Mouse (Mus musculus): ENCODE results near the gene Cirbp.
A peak's percentile ranks its signal among the peaks of the same experiment; 100 is the strongest.

The Cirbp gene

GRCm38 (mm10) chr10:80137626-80138552, 27.9 kb upstream of the Cirbp start:
- DNase-seq (ENCODE audit: low spot score): no peak

- DNase-seq (ENCODE audit: low spot score): peak; percentile 71
These were observed 27.0 kb upstream of the Cirbp start, which contains the start of gene Atp5d for GRCm38 (mm10) chr10:80138553-80139438. Gene Atp5d (plus strand): TSS chr10:80138632.

- DNase-seq (ENCODE audit: low spot score): no peak
These were observed 26.4 kb upstream of the Cirbp start for GRCm38 (mm10) chr10:80139439-80139775.

GRCm38 (mm10) chr10:80139975-80140665, 25.7 kb upstream of the Cirbp start:
- no peak for DNase-seq (ENCODE audit: low spot score)

GRCm38 (mm10) chr10:80140666-80141035, 25.1 kb upstream of the Cirbp start, which contains the start of gene Cbarp:
Gene Cbarp (minus strand): TSS chr10:80140835.
- DNase-seq (ENCODE audit: low spot score): no peak

- peak; percentile 96 for DNase-seq (ENCODE audit: low spot score)
These were observed 24.5 kb upstream of the Cirbp start for GRCm38 (mm10) chr10:80141243-80141642.

GRCm38 (mm10) chr10:80141786-80142529, 23.8 kb upstream of the Cirbp start:
- DNase-seq (ENCODE audit: low spot score): peak; percentile 95

- DNase-seq (ENCODE audit: low spot score): no peak
These were observed 23.3 kb upstream of the Cirbp start for GRCm38 (mm10) chr10:80142530-80142925.

- no peak for DNase-seq (ENCODE audit: low spot score)
These were observed 22.1 kb upstream of the Cirbp start for GRCm38 (mm10) chr10:80143664-80144063.

GRCm38 (mm10) chr10:80144159-80144558, 21.6 kb upstream of the Cirbp start:
- DNase-seq (ENCODE audit: low spot score): no peak

- DNase-seq (ENCODE audit: low spot score): no peak
These were observed 20.6 kb upstream of the Cirbp start for GRCm38 (mm10) chr10:80144864-80145838.

- DNase-seq (ENCODE audit: low spot score): no peak
These were observed 19.9 kb upstream of the Cirbp start for GRCm38 (mm10) chr10:80145896-80146295.

- DNase-seq (ENCODE audit: low spot score): no peak
These were observed 19.2 kb upstream of the Cirbp start for GRCm38 (mm10) chr10:80146568-80147011.

- no peak for DNase-seq (ENCODE audit: low spot score)
These were observed 18.6 kb upstream of the Cirbp start for GRCm38 (mm10) chr10:80147146-80147718.

GRCm38 (mm10) chr10:80147719-80148601, 17.8 kb upstream of the Cirbp start, which contains the start of gene Midn:
Gene Midn (plus strand): TSS chr10:80148272.
- no peak for DNase-seq (ENCODE audit: low spot score)

- DNase-seq (ENCODE audit: low spot score): peak; percentile 86
These were observed 17.0 kb upstream of the Cirbp start for GRCm38 (mm10) chr10:80148610-80149290.

- peak; percentile 97 for DNase-seq (ENCODE audit: low spot score)
These were observed 16.2 kb upstream of the Cirbp start for GRCm38 (mm10) chr10:80149291-80150225.
